Mouse (Mus musculus) lung, embryonic 16.5 days (tissue): ENCODE results near the gene Ralgapa2. TPM values are rescaled to one million over a fixed set of nuclear protein-coding genes. Genes with fewer than 3 reads are reported as not detected.

Source experiments
- ATAC-seq: fragments of 200-750 bp; cut with Nextera tagmentation; 2 replicates; pipeline ENCODE4 v1.8.0; 2017; ENCODE audit warnings: low read depth, mild to moderate bottlenecking, moderate library complexity
- H3K27ac ChIP-seq: fragments of 300-500 bp; sonication (generic); 2 replicates; pipeline ENCODE4 v1.5.1; 2014; ENCODE audit warnings: mild to moderate bottlenecking, control low read depth, low read length
- H3K27me3 ChIP-seq: fragments of 300-500 bp; sonication (generic); 2 replicates; pipeline ENCODE4 v1.6.1; 2014; ENCODE audit warnings: low read depth, low read length, mixed read lengths; ENCODE audit not compliant: control insufficient read depth, insufficient read depth
- H3K36me3 ChIP-seq: fragments of 300-500 bp; sonication (generic); 2 replicates; pipeline ENCODE4 v1.6.1; 2014; ENCODE audit warnings: low read length; ENCODE audit not compliant: control insufficient read depth, insufficient read depth
- H3K4me1 ChIP-seq: fragments of 300-500 bp; sonication (generic); replicated peaks from 2 replicates; pipeline ENCODE4 v1.6.1; 2014; ENCODE audit warnings: low read length, mixed read lengths; ENCODE audit not compliant: control insufficient read depth, insufficient read depth
- H3K4me2 ChIP-seq: fragments of 300-500 bp; sonication (generic); 2 replicates; pipeline ENCODE4 v1.6.1; 2014; ENCODE audit warnings: low read depth, low read length, control low read depth
- H3K4me3 ChIP-seq: fragments of 300-500 bp; sonication (generic); 2 replicates; pipeline ENCODE4 v1.5.1; 2014; ENCODE audit warnings: mild to moderate bottlenecking, low read length, control low read depth
- H3K9ac ChIP-seq: fragments of 300-500 bp; sonication (generic); 2 replicates; pipeline ENCODE4 v1.6.1; 2014; ENCODE audit warnings: low read length, control low read depth
- H3K9me3 ChIP-seq: fragments of 300-500 bp; sonication (generic); 2 replicates; pipeline ENCODE4 v1.6.1; 2016; ENCODE audit warnings: low read length; ENCODE audit not compliant: control insufficient read depth
- whole genome bisulfite sequencing: fragments of 180-500 bp; shearing (Covaris S2); extraction: QIAGEN DNeasy Blood & Tissue Kit; methylation state at CpG from one replicate; pipeline ENCODE4 v1.1.7; 2014; 5-methylcytosine and 5-hydroxymethylcytosine counted together
- polyA plus RNA-seq: library from polyadenylated mRNA; unstranded; fragments of >200 nt; fragmentation: Nextera tagmentation; extraction: Ambion mirVana; gene quantifications from 2 replicates; pipeline ENCODE4 v1.2.1, GENCODE M21; 2015

The Ralgapa2 gene
- polyA plus RNA-seq, 1 experiment from 2014 or later, result 8.4 TPM

- H3K4me1 ChIP-seq, result 0 out of 2 replicates have a peak, but pooled peaks cover 3% of the 10 kb centered on the region
- no peak overlapping the region for H3K27ac ChIP-seq
- 93% methylated on average over 1 of the region's 1 CpGs for WGBS
- no peak for ATAC-seq
- H3K27me3 ChIP-seq, result no peaks in the 10 kb centered on the region
- H3K36me3 ChIP-seq, result no peaks in the 10 kb centered on the region
- no peak overlapping the region for H3K9ac ChIP-seq
- no peak overlapping the region for H3K4me2 ChIP-seq
- H3K4me3 ChIP-seq, result no peak overlapping the region
- no peaks in the 10 kb centered on the region for H3K9me3 ChIP-seq
These were observed 182.0 kb downstream of the Ralgapa2 start for GRCm38 (mm10) chr2:146330101-146330500.

GRCm38 (mm10) chr2:146326654-146327053, 185.5 kb downstream of the Ralgapa2 start:
- H3K36me3 ChIP-seq, result no peaks in the 10 kb centered on the region
- no peak overlapping the region for H3K9ac ChIP-seq
- H3K27me3 ChIP-seq, result no peaks in the 10 kb centered on the region
- ATAC-seq, result no peak
- H3K4me1 ChIP-seq, result 0 out of 2 replicates have a peak, but pooled peaks cover 3% of the 10 kb centered on the region
- H3K27ac ChIP-seq, result no peak overlapping the region
- no peaks in the 10 kb centered on the region for H3K9me3 ChIP-seq
- no peak overlapping the region for H3K4me3 ChIP-seq
- no peak overlapping the region for H3K4me2 ChIP-seq
- WGBS, result 94% methylated on average over 1 of the region's 1 CpGs

GRCm38 (mm10) chr2:146324907-146325715, 187.0 kb downstream of the Ralgapa2 start:
- H3K4me3 ChIP-seq, result no peak overlapping the region
- H3K36me3 ChIP-seq, result no peaks in the 10 kb centered on the region
- no peaks in the 10 kb centered on the region for H3K27me3 ChIP-seq
- H3K4me2 ChIP-seq, result no peak overlapping the region
- WGBS, result 64% methylated on average over 15 of the region's 15 CpGs
- no peaks in the 10 kb centered on the region for H3K9me3 ChIP-seq
- no peaks in the 10 kb centered on the region for H3K4me1 ChIP-seq
- no peak for ATAC-seq
- H3K9ac ChIP-seq, result no peak overlapping the region
- no peak overlapping the region for H3K27ac ChIP-seq

GRCm38 (mm10) chr2:146324140-146324906, 187.8 kb downstream of the Ralgapa2 start:
- H3K9me3 ChIP-seq, result no peaks in the 10 kb centered on the region
- 82% methylated on average over 3 of the region's 3 CpGs for WGBS
- no peak for ATAC-seq

GRCm38 (mm10) chr2:146323528-146323927, 188.6 kb downstream of the Ralgapa2 start:
- Histone ChIP-seq H3K9me3 (no peaks in the 10 kb centered on the region), H3K4me1 (no peaks in the 10 kb centered on the region), H3K4me3 (no peak overlapping the region), H3K27me3 (no peaks in the 10 kb centered on the region), H3K9ac (no peak overlapping the region), H3K36me3 (no peaks in the 10 kb centered on the region), H3K4me2 (no peak overlapping the region), H3K27ac (no peak overlapping the region)
- no peak for ATAC-seq
- WGBS, result 81% methylated on average over 4 of the region's 4 CpGs

More at GRCm38 (mm10) chr2:146324140-146324906, 187.8 kb downstream of the Ralgapa2 start:
- Histone ChIP-seq H3K4me3 (no peak overlapping the region), H3K36me3 (no peaks in the 10 kb centered on the region), H3K4me2 (no peak overlapping the region), H3K9ac (no peak overlapping the region), H3K27ac (no peak overlapping the region), H3K4me1 (no peaks in the 10 kb centered on the region), H3K27me3 (no peaks in the 10 kb centered on the region)

- WGBS, result 38% methylated on average over 2 of the region's 2 CpGs
- Histone ChIP-seq H3K4me1 (no peaks in the 10 kb centered on the region), H3K9me3 (no peaks in the 10 kb centered on the region), H3K4me2 (no peak overlapping the region), H3K27me3 (no peaks in the 10 kb centered on the region), H3K4me3 (no peak overlapping the region), H3K27ac (no peak overlapping the region), H3K36me3 (no peaks in the 10 kb centered on the region), H3K9ac (no peak overlapping the region)
- no peak for ATAC-seq
These were observed 189.4 kb downstream of the Ralgapa2 start for GRCm38 (mm10) chr2:146322770-146323169.

GRCm38 (mm10) chr2:146322019-146322418, 190.1 kb downstream of the Ralgapa2 start:
- H3K9me3 ChIP-seq, result no peaks in the 10 kb centered on the region
- H3K4me1 ChIP-seq, result no peaks in the 10 kb centered on the region
- H3K27me3 ChIP-seq, result no peaks in the 10 kb centered on the region
- WGBS, result 81% methylated on average over 2 of the region's 2 CpGs
- no peak for ATAC-seq
- H3K4me3 ChIP-seq, result no peak overlapping the region
- H3K36me3 ChIP-seq, result no peaks in the 10 kb centered on the region
- H3K9ac ChIP-seq, result no peak overlapping the region
- H3K27ac ChIP-seq, result no peak overlapping the region
- no peak overlapping the region for H3K4me2 ChIP-seq

- H3K4me1 ChIP-seq, result no peaks in the 10 kb centered on the region
- H3K9ac ChIP-seq, result no peak overlapping the region
- no peak for ATAC-seq
- no peak overlapping the region for H3K4me2 ChIP-seq
- no peak overlapping the region for H3K4me3 ChIP-seq
- H3K27ac ChIP-seq, result no peak overlapping the region
- 92% methylated on average over 2 of the region's 2 CpGs for WGBS
- no peaks in the 10 kb centered on the region for H3K27me3 ChIP-seq
- no peaks in the 10 kb centered on the region for H3K36me3 ChIP-seq
- H3K9me3 ChIP-seq, result no peaks in the 10 kb centered on the region
These were observed 191.5 kb downstream of the Ralgapa2 start for GRCm38 (mm10) chr2:146320666-146321065.

GRCm38 (mm10) chr2:146314751-146315150, 197.4 kb downstream of the Ralgapa2 start:
- ATAC-seq, result no peak
- 41% methylated on average over 5 of the region's 5 CpGs for WGBS

More at GRCm38 (mm10) chr2:146314751-146315150, 197.4 kb downstream of the Ralgapa2 start:
- H3K36me3 ChIP-seq, result no peaks in the 10 kb centered on the region
- H3K9ac ChIP-seq, result no peak overlapping the region
- H3K4me2 ChIP-seq, result no peak overlapping the region
- no peak overlapping the region for H3K27ac ChIP-seq
- H3K27me3 ChIP-seq, result no peaks in the 10 kb centered on the region
- no peak overlapping the region for H3K4me3 ChIP-seq
- H3K4me1 ChIP-seq, result 0 out of 2 replicates have a peak, but pooled peaks cover 5% of the 10 kb centered on the region
- H3K9me3 ChIP-seq, result no peaks in the 10 kb centered on the region
